Mouse (Mus musculus) forebrain, embryonic 14.5 days (tissue): ENCODE data around the gene Chsy1. TPM values are rescaled to one million over a fixed set of nuclear protein-coding genes. Genes with fewer than 3 reads are reported as not detected.

ENCODE experiments used
- ATAC-seq: fragments of 200-750 bp; cut with Nextera tagmentation; 2 replicates; pipeline ENCODE4 v1.8.0; 2017; ENCODE audit warnings: mild to moderate bottlenecking, moderate library complexity
- DNase-seq: peaks from one replicate; pipeline ENCODE4 v3.0.0-alpha.2; 2015; ENCODE audit warnings: low spot score
- H3K27ac ChIP-seq: fragments of 300-500 bp; sonication (generic); 2 replicates; pipeline ENCODE4 v1.5.1; 2014; ENCODE audit warnings: low read depth, mild to moderate bottlenecking, control low read depth, low read length, moderate library complexity
- H3K27me3 ChIP-seq: fragments of 300-500 bp; sonication (generic); replicated peaks from 2 replicates; pipeline ENCODE4 v1.6.1; 2014; ENCODE audit warnings: low read length, control low read depth, mixed read lengths; ENCODE audit not compliant: control insufficient read depth, insufficient read depth
- H3K36me3 ChIP-seq: fragments of 300-500 bp; sonication (generic); 2 replicates; pipeline ENCODE4 v1.6.1; 2014; ENCODE audit warnings: low read length, control low read depth; ENCODE audit not compliant: control insufficient read depth, insufficient read depth
- H3K4me1 ChIP-seq: fragments of 300-500 bp; sonication (generic); 2 replicates; pipeline ENCODE4 v1.6.1; 2014; ENCODE audit warnings: antibody characterized with exemption, low read length, control low read depth; ENCODE audit not compliant: control insufficient read depth, insufficient read depth
- H3K4me2 ChIP-seq: fragments of 300-500 bp; sonication (generic); 2 replicates; pipeline ENCODE4 v1.6.1; 2014; ENCODE audit warnings: mild to moderate bottlenecking, control low read depth, low read length
- H3K4me3 ChIP-seq: fragments of 300-500 bp; sonication (generic); 2 replicates; pipeline ENCODE4 v1.5.1; 2014; ENCODE audit warnings: low read depth, low read length, control low read depth
- H3K9ac ChIP-seq: fragments of 300-500 bp; sonication (generic); 2 replicates; pipeline ENCODE4 v1.6.1; 2014; ENCODE audit warnings: mild to moderate bottlenecking, low read length, control low read depth, moderate library complexity
- H3K9me3 ChIP-seq: fragments of 300-500 bp; sonication (generic); replicated peaks from 2 replicates; pipeline ENCODE4 v1.6.1; 2016; ENCODE audit warnings: low read length, control low read depth, mixed read lengths; ENCODE audit not compliant: control insufficient read depth
- WGBS: fragments of 180-500 bp; shearing (Covaris S2); extraction: QIAGEN DNeasy Blood & Tissue Kit; methylation state at CpG from one replicate; pipeline ENCODE4 v1.1.7; 2014; 5-methylcytosine and 5-hydroxymethylcytosine counted together
- polyA plus RNA-seq: library from polyadenylated mRNA; unstranded; fragments of >200 nt; fragmentation: Nextera tagmentation; extraction: Ambion mirVana; gene quantifications from 2 replicates; pipeline ENCODE4 v1.2.1, GENCODE M21; 2014

Gene Chsy1
- polyA plus RNA-seq, 1 experiment from 2014 or later: 17.8 TPM

DNA sequence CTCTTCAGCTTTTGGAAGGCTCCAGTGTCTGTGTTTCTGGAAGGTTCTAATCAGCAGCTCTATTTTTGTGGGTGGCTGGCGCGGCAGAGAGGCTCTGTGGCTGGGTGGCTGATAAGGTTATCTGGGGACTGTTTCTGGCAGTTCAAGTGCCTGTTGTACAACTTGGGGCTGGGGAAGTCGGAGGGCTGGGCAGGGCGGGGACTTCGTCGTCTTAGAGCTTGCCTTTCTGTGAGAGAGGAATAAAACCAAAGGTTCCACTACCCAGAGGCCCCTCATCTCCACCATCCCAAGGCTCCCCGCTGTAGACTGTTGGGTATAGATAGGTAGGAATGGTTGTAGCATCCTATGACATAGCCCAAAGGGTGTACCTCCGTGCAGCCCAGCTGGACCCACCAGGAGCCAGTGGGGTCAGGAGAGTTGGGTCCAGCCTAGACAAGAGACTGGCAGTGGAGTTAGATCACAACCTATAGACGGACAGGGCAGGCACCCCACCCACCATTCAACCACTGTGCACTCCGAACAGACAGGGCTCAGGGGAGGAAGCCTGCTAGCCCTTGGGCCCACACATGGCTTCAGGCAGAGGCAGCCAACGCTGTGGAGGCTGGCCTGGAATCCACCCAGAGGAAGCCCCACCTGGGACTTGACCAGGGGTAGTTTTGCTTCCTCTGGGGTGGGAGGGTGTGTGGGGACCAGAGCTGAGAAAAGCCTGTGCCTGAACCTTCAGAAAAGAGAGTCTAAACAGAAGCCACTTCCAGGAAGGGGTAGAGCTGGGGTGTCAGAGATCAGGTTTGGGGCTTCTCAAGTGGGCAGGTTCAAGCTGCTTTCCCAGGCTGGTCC is 87.5 kb downstream of the Chsy1 start:
- H3K4me3 ChIP-seq: no peak overlapping the region
- H3K27ac ChIP-seq: no peak overlapping the region
- ATAC-seq (no peak), DNase-seq (no peak)
- no peaks in the 10 kb centered on the region for H3K27me3 ChIP-seq
- H3K4me2 ChIP-seq: no peak overlapping the region
- no peaks in the 10 kb centered on the region for H3K4me1 ChIP-seq
- H3K36me3 ChIP-seq: no peaks in the 10 kb centered on the region
- no peak overlapping the region for H3K9ac ChIP-seq
- WGBS: 86% methylated on average over 11 of the region's 11 CpGs
- H3K9me3 ChIP-seq: no peaks in the 10 kb centered on the region

DNA sequence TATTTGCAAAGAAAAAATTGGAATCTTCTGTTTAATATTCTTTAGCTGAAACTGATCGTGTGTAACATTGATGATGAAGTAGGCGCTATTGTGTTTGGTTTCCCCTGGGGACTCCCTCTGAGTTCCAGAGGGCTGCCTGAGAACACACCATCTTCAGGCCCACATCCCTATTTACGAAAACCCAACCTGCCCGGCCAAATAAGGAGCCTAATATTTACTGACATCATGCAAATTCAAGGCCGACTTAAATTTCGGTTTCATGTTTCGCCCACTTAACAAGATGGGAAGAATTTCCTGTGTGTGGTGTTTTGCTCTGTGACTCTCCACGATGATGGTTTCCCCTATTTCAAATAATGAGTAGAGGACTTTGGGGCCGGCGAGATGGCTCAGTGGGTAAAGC is 89.1 kb downstream of the Chsy1 start:
- H3K9ac ChIP-seq: no peak overlapping the region
- no peaks in the 10 kb centered on the region for H3K36me3 ChIP-seq
- H3K9me3 ChIP-seq: no peaks in the 10 kb centered on the region
- H3K4me2 ChIP-seq: no peak overlapping the region
- WGBS: 90% methylated on average over 10 of the region's 10 CpGs
- no peak overlapping the region for H3K27ac ChIP-seq
- H3K4me1 ChIP-seq: no peaks in the 10 kb centered on the region
- H3K27me3 ChIP-seq: no peaks in the 10 kb centered on the region
- DNase-seq (no peak), ATAC-seq (no peak)
- H3K4me3 ChIP-seq: no peak overlapping the region

DNA sequence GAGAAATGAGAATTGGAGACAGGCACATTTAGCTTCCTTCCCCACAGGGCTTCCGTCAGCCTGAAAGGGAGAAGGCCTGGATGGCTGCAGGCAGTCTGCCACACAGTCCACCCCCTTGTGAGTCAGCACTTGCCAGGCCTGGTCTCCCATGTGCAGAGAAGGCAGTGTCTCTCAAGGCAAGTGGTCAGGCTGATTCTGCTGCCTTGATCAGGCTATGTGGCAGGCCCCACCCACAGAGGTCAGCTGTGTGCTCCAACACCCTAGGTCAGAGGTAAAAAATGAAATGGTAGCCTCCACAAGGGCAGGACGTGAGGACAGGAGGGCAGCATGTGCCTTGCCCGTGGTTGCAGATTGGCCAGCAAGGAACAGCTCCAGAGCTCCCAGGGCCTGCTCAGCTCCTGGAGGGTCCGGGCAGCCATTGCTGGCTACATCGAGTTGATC is 90.1 kb downstream of the Chsy1 start:
- no peak overlapping the region for H3K9ac ChIP-seq

DNA sequence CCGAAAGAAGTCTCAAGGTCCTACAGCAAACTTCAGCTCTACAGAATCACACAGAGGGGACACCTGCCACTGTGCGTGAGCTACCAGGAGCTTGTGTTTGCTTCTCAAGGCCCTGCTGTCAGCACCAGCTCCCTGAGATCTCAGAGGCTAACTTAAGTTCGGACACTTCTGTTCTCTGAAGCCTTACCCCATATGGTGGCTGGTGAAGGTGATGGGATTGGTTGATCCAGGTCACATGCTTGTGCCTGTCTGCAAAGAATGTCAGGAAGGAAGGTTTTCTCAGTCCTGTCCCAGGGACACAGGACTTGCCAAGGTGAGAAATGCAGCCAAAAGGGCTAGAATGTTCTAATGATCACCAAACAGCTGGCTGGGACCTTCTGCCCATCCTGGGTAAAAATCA is 91.1 kb downstream of the Chsy1 start:
- no peak overlapping the region for H3K27ac ChIP-seq
- H3K4me1 ChIP-seq: no peaks in the 10 kb centered on the region
- no peak overlapping the region for H3K4me3 ChIP-seq
- no peaks in the 10 kb centered on the region for H3K9me3 ChIP-seq
- 81% methylated on average over 3 of the region's 3 CpGs for WGBS
- H3K36me3 ChIP-seq: no peaks in the 10 kb centered on the region
- H3K4me2 ChIP-seq: no peak overlapping the region
- H3K9ac ChIP-seq: no peak overlapping the region
- DNase-seq (no peak), ATAC-seq (no peak)
- no peaks in the 10 kb centered on the region for H3K27me3 ChIP-seq

More for the DNA sequence above, 90.1 kb downstream of the Chsy1 start:
- Histone ChIP-seq H3K36me3 (no peaks in the 10 kb centered on the region), H3K27me3 (no peaks in the 10 kb centered on the region), H3K4me3 (no peak overlapping the region), H3K4me1 (no peaks in the 10 kb centered on the region), H3K27ac (no peak overlapping the region), H3K9me3 (no peaks in the 10 kb centered on the region), H3K4me2 (no peak overlapping the region)
- ATAC-seq: no peak
- DNase-seq: no peak
- 73% methylated on average over 5 of the region's 5 CpGs for WGBS

DNA sequence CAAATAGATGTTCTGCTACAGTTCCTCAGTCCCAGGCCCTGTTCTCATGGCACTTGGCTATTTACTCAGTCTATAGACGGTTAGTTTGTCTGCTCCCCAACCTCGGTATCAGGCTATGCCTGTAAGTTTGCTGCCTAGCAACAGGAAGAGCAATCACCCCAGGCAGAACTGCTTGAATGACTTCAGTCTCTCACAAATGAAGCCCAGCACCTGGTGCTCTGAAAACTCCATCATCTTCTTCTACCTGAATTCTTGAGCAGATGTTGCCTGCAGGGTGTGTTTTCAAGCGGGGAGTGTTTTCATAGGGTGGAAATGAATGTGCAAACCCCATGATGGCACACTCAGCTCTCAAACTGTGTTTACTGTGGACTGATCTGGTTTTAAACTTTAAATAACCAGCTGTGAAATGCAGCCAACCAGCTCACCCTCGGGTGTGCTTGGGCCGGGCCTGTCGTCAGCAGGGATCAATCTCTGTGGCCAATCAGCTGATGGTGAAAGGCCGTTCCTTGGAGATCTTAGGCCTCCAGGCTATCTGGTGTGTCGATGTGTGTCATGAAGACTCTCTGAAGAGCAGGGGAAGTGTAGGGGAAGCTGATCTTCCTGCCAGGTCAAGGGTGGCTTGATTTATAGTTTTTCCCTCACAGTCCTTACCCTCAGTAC is 91.6 kb downstream of the Chsy1 start:
- no peak for DNase-seq
- H3K36me3 ChIP-seq: no peaks in the 10 kb centered on the region
- whole genome bisulfite sequencing: 61% methylated on average over 8 of the region's 8 CpGs

DNA sequence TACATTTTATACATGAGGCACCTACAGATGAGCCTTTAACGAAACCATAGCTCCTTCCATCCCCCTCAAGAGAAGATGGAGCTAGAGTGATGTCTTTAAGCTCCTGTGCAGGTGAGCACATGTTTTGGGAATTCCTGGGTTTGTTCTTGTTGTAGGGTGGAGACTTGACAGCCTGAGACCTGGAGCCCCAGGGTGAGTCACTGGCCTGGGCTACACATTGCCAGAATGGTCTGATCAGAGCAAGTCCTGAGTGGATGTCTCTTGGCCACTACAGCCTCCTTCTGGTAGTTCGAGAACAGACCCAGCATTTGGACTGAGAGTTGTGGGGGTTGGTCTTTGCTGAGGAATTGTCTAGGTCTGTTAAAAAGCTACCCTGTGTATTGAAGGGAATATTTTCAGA is 92.3 kb downstream of the Chsy1 start:
- no peak overlapping the region for H3K27ac ChIP-seq
- no peak overlapping the region for H3K4me2 ChIP-seq
- WGBS: 87% methylated on average over 2 of the region's 2 CpGs
- DNase-seq (no peak), ATAC-seq (no peak)
- H3K36me3 ChIP-seq: no peaks in the 10 kb centered on the region
- no peaks in the 10 kb centered on the region for H3K9me3 ChIP-seq
- H3K4me1 ChIP-seq: no peaks in the 10 kb centered on the region
- no peak overlapping the region for H3K9ac ChIP-seq
- no peak overlapping the region for H3K4me3 ChIP-seq
- H3K27me3 ChIP-seq: no peaks in the 10 kb centered on the region

More for the DNA sequence above, 91.6 kb downstream of the Chsy1 start:
- Histone ChIP-seq H3K4me2 (no peak overlapping the region), H3K27ac (no peak overlapping the region), H3K4me3 (no peak overlapping the region), H3K27me3 (no peaks in the 10 kb centered on the region), H3K9ac (no peak overlapping the region), H3K4me1 (no peaks in the 10 kb centered on the region), H3K9me3 (no peaks in the 10 kb centered on the region)
- ATAC-seq: no peak

DNA sequence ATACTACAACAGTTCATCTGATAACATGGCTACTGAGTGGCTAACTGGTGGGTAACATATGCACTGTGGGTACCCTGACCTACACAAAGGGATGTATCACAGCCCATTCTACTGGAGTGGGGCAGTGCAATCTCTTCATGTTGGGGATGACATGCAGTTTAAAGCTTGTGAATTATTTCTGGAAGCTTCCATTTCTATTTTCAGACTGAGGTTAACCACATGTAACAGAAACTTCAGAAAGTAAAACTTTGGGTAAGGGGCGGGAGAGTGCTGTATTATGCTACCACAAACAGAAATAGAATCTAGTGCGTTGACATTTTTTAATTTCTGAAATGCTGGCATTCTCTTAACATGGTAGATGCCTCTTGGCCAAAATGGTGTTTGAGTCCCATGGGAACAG is 100.6 kb downstream of the Chsy1 start:
- no peaks in the 10 kb centered on the region for H3K4me1 ChIP-seq
- no peak overlapping the region for H3K4me3 ChIP-seq
- no peak overlapping the region for H3K9ac ChIP-seq
- no peak overlapping the region for H3K27ac ChIP-seq
- no peaks in the 10 kb centered on the region for H3K27me3 ChIP-seq
- no peaks in the 10 kb centered on the region for H3K9me3 ChIP-seq
- no peaks in the 10 kb centered on the region for H3K36me3 ChIP-seq
- ATAC-seq (no peak), DNase-seq (no peak)
- WGBS: 90% methylated on average over 2 of the region's 2 CpGs
- H3K4me2 ChIP-seq: no peak overlapping the region

DNA sequence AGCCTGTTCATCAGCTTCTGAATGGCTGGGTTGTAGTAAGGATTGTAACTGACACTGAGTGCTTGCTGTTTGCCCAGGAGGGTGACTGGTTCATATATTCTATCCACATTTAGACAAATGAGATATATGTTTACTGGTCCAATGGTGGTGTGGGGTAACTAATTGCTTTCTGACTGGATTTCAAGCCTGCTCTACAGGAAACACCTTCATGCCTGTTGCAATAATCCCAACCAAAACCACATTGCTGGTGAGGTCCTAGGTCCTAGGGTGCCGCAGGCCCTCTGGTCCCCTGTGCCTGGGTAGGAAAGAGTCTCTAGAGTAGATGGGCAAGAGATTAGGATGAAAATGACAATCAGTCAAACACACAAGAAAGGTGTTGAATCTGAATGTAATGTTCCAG is 103.6 kb downstream of the Chsy1 start:
- H3K4me1 ChIP-seq: peaks cover 5% of the 10 kb centered on the region
- 82% methylated on average over 1 of the region's 1 CpGs for WGBS
- no peak for ATAC-seq
- no peaks in the 10 kb centered on the region for H3K9me3 ChIP-seq
- no peak overlapping the region for H3K4me3 ChIP-seq
- no peak for DNase-seq
- H3K9ac ChIP-seq: no peak overlapping the region
- H3K27ac ChIP-seq: no peak overlapping the region
- H3K36me3 ChIP-seq: no peaks in the 10 kb centered on the region
- no peaks in the 10 kb centered on the region for H3K27me3 ChIP-seq
- H3K4me2 ChIP-seq: no peak overlapping the region

DNA sequence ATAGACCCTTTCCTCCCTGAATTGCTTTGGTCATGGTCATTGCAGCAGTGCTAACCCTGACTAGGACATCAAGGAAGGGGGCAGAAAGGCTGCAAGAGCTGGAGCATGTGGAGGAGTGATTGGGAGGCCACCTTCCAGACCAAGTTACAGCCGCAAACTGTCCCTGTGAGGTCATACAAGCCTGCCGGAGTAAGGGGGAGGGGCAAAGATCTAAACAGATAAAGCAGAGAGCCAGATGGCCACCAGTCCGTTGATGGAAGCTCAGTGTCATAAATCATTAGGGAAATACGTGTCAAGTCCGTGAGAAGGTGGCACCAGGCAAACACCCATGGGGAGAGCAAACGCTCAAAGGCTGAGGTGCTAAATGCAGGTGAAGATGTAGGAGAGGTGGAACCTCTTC is 105.2 kb downstream of the Chsy1 start:
- DNase-seq (no peak), ATAC-seq (no peak)
- Histone ChIP-seq H3K9me3 (no peaks in the 10 kb centered on the region), H3K36me3 (no peaks in the 10 kb centered on the region), H3K4me3 (no peak overlapping the region), H3K27ac (no peak overlapping the region), H3K4me2 (no peak overlapping the region), H3K4me1 (peaks cover 8% of the 10 kb centered on the region), H3K9ac (no peak overlapping the region), H3K27me3 (no peaks in the 10 kb centered on the region)
- WGBS: 91% methylated on average over 6 of the region's 6 CpGs
